Mouse (Mus musculus) ES-CJ7 (cell line): ENCODE data around the gene Prickle2.
A peak's percentile ranks its signal among the peaks of the same experiment; 100 is the strongest.

Experiments
- DNase-seq: peaks from one replicate; pipeline ENCODE4 v3.0.0; 2011; ENCODE audit warnings: low read depth, low spot score

The Prickle2 gene

GRCm38 (mm10) chr6:92451421-92451820, 254.5 kb downstream of the Prickle2 start:
- no peak for DNase-seq

- DNase-seq = no peak
Observed at GRCm38 (mm10) chr6:92449956-92450355, 256.0 kb downstream of the Prickle2 start.

- DNase-seq = no peak
Observed at GRCm38 (mm10) chr6:92446662-92447061, 259.3 kb downstream of the Prickle2 start.

DNA sequence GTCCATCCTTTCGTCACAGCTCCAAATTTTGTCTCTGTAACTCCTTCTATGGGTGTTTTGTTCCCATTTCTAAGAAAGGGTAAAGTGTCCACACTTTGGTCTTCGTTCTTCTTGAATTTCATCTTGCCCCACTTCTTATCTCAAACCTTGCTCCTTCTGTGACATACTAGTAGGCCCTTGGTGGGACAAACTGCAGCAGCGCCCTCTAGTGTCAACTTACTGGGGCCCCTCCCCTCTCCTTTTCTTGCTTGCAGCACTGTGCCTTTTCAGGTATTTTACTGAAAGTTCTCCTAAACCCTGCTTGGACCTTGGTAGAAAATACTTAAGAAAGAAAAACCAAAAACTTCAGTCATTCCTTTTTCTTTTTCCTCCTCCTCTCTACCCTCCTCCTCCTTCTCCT, 264.8 kb downstream of the Prickle2 start:
- peak; percentile 47 for DNase-seq

GRCm38 (mm10) chr6:92440251-92440650, 265.7 kb downstream of the Prickle2 start:
- no peak for DNase-seq

DNA sequence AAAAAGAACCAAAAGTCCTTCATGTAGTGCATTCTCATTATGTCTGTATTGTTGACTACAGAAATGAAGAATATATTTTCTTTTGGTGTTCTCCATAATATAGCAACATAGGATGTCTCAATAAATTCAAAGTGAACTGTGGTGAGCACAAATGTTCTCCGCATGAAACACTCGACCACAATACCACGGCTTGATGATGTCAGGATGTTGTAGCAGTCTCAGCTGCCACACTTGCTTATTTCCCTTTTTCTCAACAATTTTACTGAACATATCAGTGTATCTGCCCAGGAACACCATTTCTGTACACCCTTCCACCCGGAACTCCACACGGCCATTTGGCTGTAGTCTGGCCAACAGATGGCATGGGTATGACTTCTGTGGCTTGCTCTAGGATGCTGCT, 273.8 kb downstream of the Prickle2 start:
- no peak for DNase-seq

GRCm38 (mm10) chr6:92427406-92428171, 278.4 kb downstream of the Prickle2 start:
- no peak for DNase-seq

GRCm38 (mm10) chr6:92425901-92426300, 280.1 kb downstream of the Prickle2 start:
- DNase-seq = no peak

GRCm38 (mm10) chr6:92425476-92425875, 280.5 kb downstream of the Prickle2 start:
- no peak for DNase-seq

DNA sequence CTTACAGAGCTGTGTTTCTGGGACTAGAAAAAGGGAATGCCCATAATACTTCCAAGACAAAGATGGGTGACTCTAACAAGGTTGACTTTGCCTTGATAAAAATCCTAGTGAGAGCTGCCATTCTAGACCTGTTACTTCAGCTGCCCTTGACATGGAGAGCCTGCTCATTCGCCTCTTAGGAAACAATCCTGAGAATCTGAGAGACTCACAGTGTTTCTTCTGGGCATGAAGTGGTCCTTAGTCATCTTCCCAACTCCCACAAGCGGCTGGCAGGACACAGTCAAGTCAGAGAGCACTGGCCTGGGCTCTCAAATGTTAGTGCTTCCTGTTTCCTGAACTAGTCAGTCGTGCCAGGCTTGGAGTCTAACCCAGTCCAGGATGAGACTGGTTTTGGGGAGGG, 281.0 kb downstream of the Prickle2 start:
- no peak for DNase-seq

DNA sequence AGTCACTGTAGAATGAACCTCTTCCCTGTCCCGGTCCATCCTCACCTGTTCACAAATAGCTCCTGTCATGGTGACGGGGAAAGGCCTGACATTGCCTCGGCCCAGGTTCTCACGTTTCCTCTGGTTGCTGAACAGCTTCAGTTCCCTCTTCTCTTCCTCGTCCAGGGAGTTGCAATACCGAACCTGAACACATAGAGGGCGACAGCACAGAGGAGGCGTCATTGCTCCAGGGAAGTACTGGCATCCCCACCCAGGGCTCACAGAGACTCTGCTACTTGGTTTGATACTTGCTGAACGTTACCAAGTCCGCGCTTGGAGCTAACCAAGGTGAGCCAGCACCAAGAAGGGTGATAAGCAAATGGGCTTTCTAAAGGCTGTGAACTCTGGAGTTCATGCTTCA, 283.7 kb downstream of the Prickle2 start:
- peak; percentile 46 for DNase-seq

- DNase-seq = no peak
Observed at GRCm38 (mm10) chr6:92420106-92420505, 285.8 kb downstream of the Prickle2 start.

- no peak for DNase-seq
Observed at GRCm38 (mm10) chr6:92415405-92415755, 290.6 kb downstream of the Prickle2 start.

GRCm38 (mm10) chr6:92414478-92415404, 291.2 kb downstream of the Prickle2 start:
- DNase-seq = no peak

DNA sequence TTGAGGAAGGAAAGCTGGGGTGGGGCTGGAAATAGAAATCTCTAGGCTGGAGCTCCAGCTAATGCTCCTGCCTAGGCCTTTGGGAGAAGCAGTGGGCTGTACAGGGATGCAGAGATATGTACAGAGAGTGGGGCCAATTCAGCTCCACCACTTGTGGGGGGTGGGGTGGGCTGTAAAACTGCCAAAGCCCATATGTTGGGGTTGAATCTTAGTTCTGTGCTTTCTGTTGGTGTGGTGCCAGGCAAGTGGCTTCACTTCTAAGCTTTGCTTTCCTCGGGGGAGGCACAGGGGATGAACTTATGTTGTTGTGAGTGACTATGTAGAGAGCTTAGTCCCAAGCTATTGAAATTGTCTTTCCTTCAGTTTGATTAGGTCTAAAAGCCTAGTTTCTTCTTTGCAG, 292.0 kb downstream of the Prickle2 start:
- no peak for DNase-seq

- no peak for DNase-seq
Observed at GRCm38 (mm10) chr6:92409788-92410187, 296.2 kb downstream of the Prickle2 start.

DNA sequence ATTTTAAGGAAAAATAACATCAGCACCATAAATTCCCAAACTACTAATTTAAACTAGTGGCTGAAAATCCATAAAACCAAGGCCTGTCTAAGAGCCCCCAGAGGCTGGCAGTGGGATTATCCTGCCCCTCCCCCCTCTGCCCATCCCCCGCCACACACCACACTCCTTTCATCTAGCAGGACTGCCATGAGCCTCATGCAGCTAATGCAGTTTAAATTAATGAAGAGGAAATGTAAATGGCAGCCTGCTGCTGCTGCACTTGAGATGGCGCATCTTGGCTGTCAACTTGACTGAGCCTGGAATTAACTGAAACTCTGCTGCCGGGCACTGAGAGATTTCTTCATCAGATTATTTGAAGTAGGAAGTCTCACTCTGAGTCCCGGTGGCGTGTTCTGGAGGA, 298.7 kb downstream of the Prickle2 start:
- DNase-seq = no peak

GRCm38 (mm10) chr6:92405571-92405970, 300.4 kb downstream of the Prickle2 start:
- DNase-seq = no peak

DNA sequence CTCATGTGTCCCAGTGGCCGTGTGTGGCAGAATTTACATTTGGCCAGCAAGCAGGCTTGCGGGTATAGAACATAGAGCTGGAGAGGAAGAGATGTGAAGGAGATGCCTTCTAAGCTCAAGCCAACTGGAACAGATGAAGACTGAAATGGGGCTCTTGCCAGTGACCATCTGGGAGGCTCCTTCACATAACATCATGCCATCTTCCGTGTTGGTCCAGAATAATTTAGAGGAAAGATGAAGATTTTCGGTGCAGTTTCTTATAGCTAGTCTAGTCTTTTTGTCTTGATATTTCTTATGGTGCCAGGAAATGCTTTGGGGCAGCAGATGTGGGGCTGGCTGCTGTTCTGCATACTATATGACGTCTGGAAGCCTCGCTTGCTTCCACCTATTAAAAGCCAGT, 308.1 kb downstream of the Prickle2 start:
- no peak for DNase-seq

DNA sequence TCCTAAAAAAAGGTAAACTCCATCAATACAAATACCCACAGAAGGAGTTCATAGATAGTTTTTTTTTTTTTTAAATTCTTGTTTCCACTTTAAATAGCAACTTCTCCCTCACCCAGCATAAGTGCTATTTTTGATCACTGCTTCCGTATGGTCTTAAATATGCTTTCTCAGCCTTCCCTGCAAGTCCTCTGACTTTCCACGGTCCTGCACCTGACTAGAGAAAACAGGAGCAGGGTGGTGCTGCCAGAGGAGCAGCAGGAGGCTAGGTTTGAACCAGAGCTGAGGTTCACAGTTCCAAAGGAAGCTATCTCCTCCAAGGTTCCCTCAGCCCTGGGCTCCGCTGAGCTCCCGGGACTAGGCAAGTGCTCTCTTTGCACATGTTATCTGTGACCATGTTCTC, 310.4 kb downstream of the Prickle2 start:
- DNase-seq = no peak

GRCm38 (mm10) chr6:92395143-92395542, 310.8 kb downstream of the Prickle2 start:
- no peak for DNase-seq

DNA sequence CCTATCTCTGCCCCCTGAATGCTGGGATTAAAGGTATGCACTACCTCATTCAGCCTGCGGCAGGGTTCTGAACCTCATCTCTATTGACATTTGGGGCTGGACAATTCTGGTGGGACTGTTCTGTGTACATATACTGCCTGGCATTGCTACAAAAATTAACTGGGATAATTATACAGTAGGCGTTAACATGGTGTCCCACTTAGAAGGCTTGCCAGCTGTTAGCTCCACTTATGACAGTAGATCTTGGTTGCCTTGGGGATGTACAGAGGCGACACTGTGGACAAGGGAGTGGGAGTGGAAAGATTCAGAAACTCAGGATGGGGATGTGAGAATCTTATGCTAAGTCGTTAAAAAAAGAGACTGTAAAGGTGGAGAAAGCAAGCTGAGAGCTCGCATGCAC, 311.3 kb downstream of the Prickle2 start:
- no peak for DNase-seq

DNA sequence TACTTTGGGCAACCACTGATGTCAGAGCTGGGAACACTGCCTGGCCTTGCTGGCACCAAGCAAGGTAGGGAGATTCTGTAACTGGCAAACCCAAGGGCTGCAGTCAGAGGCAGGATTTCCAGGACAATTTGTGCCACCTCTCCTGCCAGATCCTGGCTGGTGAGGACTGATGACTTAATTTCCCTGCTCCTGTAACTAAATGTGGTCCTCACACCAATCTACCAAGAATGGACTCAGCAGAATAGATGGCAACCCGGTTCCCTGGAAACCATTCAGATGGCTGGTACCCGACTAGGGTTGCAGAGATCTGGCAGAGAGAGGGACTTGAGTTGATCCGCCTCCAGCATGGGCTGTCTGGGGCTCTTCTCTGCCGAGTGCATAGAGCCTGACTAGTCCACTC, 315.6 kb downstream of the Prickle2 start:
- no peak for DNase-seq
